Mouse (Mus musculus): ENCODE results near the gene Nfib.

DNA sequence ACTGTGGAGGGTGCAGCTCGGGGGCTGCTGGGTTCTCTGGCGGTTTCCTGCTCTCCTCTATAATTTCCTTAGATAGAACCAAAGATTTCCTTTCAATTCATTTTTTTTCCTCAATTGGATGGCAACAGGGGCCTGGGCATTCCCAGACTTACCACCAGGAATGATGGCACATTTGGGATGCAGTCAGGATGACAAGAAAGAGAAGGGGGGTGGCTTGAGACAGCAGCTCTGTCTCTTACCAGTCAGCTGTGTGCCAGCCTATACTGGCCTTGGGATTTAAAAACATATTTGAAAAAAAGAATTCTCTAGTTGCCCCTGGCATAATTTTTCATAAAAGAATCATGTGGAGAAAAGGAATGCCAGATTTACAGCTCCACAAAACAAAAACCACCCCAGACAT lies 408.0 kb downstream of the Nfib start:
- TF ChIP-seq POLR2A (IDR thresholded peaks at IDR 0.05; ENCODE audit: control insufficient read depth, extremely low read depth, insufficient read depth, low read length, poor library complexity) (no peak), CTCF (IDR thresholded peaks at IDR 0.05; ENCODE audit: borderline replicate concordance, control insufficient read depth, extremely low read depth, insufficient read depth, low read length, poor library complexity) (no peak)

Measured in thymus, adult 2 months (tissue).